Comparison of ENCODE assay signal across 28 mouse cellular contexts in the genomic region with DNA sequence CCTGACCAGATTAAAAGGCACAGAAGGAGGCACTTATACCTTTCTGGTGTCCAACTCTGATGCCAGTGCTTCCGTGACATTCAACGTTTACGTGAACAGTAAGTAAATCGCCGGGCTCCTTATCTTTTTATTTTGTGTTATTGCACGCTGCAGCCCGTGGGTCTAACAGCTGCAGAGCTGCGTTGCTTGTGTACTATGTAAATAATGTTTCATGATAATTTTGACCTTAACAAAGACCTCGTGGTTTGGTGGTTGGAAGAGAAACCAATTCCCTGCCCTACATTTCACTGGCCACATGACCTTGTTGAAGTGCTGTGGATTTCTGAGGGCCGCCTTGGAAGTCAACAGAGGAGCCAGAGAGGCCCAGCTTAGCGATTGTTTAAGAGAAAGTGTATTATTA. TPM values are rescaled to one million over a fixed set of nuclear protein-coding genes. Genes with fewer than 3 reads are reported as not detected.
A peak's percentile ranks its signal among the peaks of the same experiment; 100 is the strongest.
DNase-seq lines count a peak whose midpoint lies in the region; ATAC-seq lines count a peak whose summit lies in the region.
"Had no signal": no experiment of that assay in that cellular context is flagged by ENCODE, and none has a peak within 500 bp of the region (broad histone marks: within the 10 kb centered on the region; RNA-seq: fewer than 3 reads in every experiment).

No protein-coding gene starts in this region.

- 0 out of 2 replicates have a peak, but pooled peaks cover 8% of the 10 kb centered on the region for H3K4me1 ChIP-seq in stomach, embryonic 15.5 days
- no peaks in the 10 kb centered on the region for H3K4me1 ChIP-seq in forebrain, embryonic 14.5 days (ENCODE audit: control insufficient read depth, insufficient read depth, low read length)
- H3K4me1 ChIP-seq: embryonic facial prominence, embryonic 13.5 days; heart, embryonic 12.5 days; kidney, embryonic 15.5 days had no signal

- H3K4me2 ChIP-seq in stomach, embryonic 15.5 days = no peak overlapping the region
- H3K4me2 ChIP-seq in forebrain, embryonic 14.5 days (ENCODE audit: low read length) = no peak overlapping the region
- H3K4me2 ChIP-seq: embryonic facial prominence, embryonic 13.5 days; heart, embryonic 12.5 days; hindbrain, embryonic 13.5 days; kidney, embryonic 15.5 days; midbrain, embryonic 11.5 days had no signal

- no peak overlapping the region for H3K4me3 ChIP-seq in stomach, embryonic 15.5 days (replicated peaks)
- no peak overlapping the region for H3K4me3 ChIP-seq in forebrain, embryonic 14.5 days (ENCODE audit: low read depth, low read length)
- H3K4me3 ChIP-seq: embryonic facial prominence, embryonic 13.5 days; heart, embryonic 12.5 days; hindbrain, embryonic 13.5 days; kidney, embryonic 15.5 days; layer of hippocampus, adult 2 months; left cerebral cortex, adult 2 months had no signal

- WGBS in stomach, embryonic 15.5 days = 60% methylated on average over 11 of the region's 11 CpGs
- 95% methylated on average over 11 of the region's 11 CpGs for WGBS in forebrain, embryonic 14.5 days

- H3K27ac ChIP-seq in stomach, embryonic 15.5 days = no peak overlapping the region
- H3K27ac ChIP-seq in forebrain, embryonic 14.5 days (ENCODE audit: low read depth, low read length) = no peak overlapping the region
- H3K27ac ChIP-seq: embryonic facial prominence, embryonic 13.5 days; hindbrain, embryonic 13.5 days; kidney, embryonic 15.5 days; layer of hippocampus, adult 2 months; left cerebral cortex, adult 2 months; liver, embryonic 14.5 days had no signal

- DNase-seq in adrenal gland, postnatal 14 days = peak; percentile 23
- DNase-seq in adrenal gland, adult 8-10 months = no peak
- DNase-seq in ovary, adult 18-20 months (ENCODE audit: low spot score) = peak; percentile 16
- no peak for DNase-seq in ovary, postnatal 36 days (ENCODE audit: low spot score)
- no peak for DNase-seq in forebrain, embryonic 14.5 days (ENCODE audit: low spot score)
- DNase-seq in embryo, embryonic 11 days = no peak
- DNase-seq: cerebellum, adult 11-12 months; cerebellum, adult 9-11 months; gastrocnemius, postnatal 14 days; heart, adult 18-20 months; heart, postnatal 4 days; kidney, adult 18-20 months; kidney, postnatal 25 days; left cerebral cortex, postnatal 4 days; lung, adult 2 months; lung, postnatal 14 days; thymus, adult 18-20 months; thymus, postnatal 25 days had no signal

- no peak overlapping the region for H3K9ac ChIP-seq in stomach, embryonic 15.5 days
- H3K9ac ChIP-seq in forebrain, embryonic 14.5 days (ENCODE audit: low read length) = no peak overlapping the region
- H3K9ac ChIP-seq: embryonic facial prominence, embryonic 13.5 days; heart, embryonic 12.5 days; hindbrain, embryonic 13.5 days; kidney, embryonic 15.5 days; liver, embryonic 14.5 days had no signal

- H3K9me3 ChIP-seq in stomach, embryonic 15.5 days = no peaks in the 10 kb centered on the region
- no peaks in the 10 kb centered on the region for H3K9me3 ChIP-seq in forebrain, embryonic 14.5 days (replicated peaks; ENCODE audit: control insufficient read depth, low read length)
- H3K9me3 ChIP-seq: embryonic facial prominence, embryonic 13.5 days; heart, embryonic 12.5 days; hindbrain, embryonic 13.5 days; kidney, embryonic 15.5 days had no signal

- H3K27me3 ChIP-seq in stomach, embryonic 15.5 days (replicated peaks) = no peaks in the 10 kb centered on the region
- no peaks in the 10 kb centered on the region for H3K27me3 ChIP-seq in forebrain, embryonic 14.5 days (replicated peaks; ENCODE audit: control insufficient read depth, insufficient read depth, low read length)
- H3K27me3 ChIP-seq: embryonic facial prominence, embryonic 13.5 days; heart, embryonic 12.5 days; hindbrain, embryonic 13.5 days; kidney, embryonic 15.5 days had no signal

- H3K36me3 ChIP-seq in stomach, embryonic 15.5 days = no peaks in the 10 kb centered on the region
- 0 out of 2 replicates have a peak, but pooled peaks cover 3% of the 10 kb centered on the region for H3K36me3 ChIP-seq in forebrain, embryonic 14.5 days (ENCODE audit: control insufficient read depth, insufficient read depth, low read length)
- H3K36me3 ChIP-seq: embryonic facial prominence, embryonic 13.5 days; kidney, embryonic 15.5 days had no signal

- ATAC-seq in stomach, embryonic 15.5 days (ENCODE audit: insufficient read depth, low FRiP score, low read depth) = peak; percentile 74
- no peak for ATAC-seq in forebrain, embryonic 14.5 days
- ATAC-seq: midbrain, embryonic 16.5 days had no signal

RNA-seq across cellular contexts. Expression of a gene that starts 48.3 kb away (rescaled TPM):
- total RNA-seq in adrenal gland, postnatal 14 days (2021) = 6.0 and 7.2 TPM in 2 replicates
- total RNA-seq in adrenal gland, adult 8-10 months (2022) = 1 to 10 TPM in 3 of 4 experiments, under 1 TPM in 1; 0.99 to 2.0 (median 1.5) TPM
- polyA plus RNA-seq in stomach, embryonic 15.5 days (2015; fragmentation: Nextera tagmentation; extraction: Ambion mirVana) = 40.9 and 50.6 TPM in 2 replicates
- 27.0 and 32.6 TPM in 2 replicates for polyA plus RNA-seq in forebrain, embryonic 14.5 days (2014; fragmentation: Nextera tagmentation; extraction: Ambion mirVana)

Comparison
In these comparisons a context has a peak if more than half of its experiments do, and no peak if none do; other contexts are left out.
1. DNase-seq: peak in adrenal gland, postnatal 14 days (single experiment) and ovary, adult 18-20 months (single experiment); none in adrenal gland, adult 8-10 months (single experiment), ovary, postnatal 36 days (single experiment), forebrain, embryonic 14.5 days (single experiment) and embryo, embryonic 11 days (single experiment).